Mouse (Mus musculus): ENCODE measurements around the gene Zfp846.

- peak; percentile 22; the same call in 1 of the 2 replicates for TF ChIP-seq CTCF (IDR thresholded peaks at IDR 0.05; ENCODE audit: low read depth)
- TF ChIP-seq EP300 (IDR thresholded peaks at IDR 0.05; ENCODE audit: low read depth): no peak
These were observed 61.9 kb downstream of the Zfp846 start for GRCm38 (mm10) chr9:20642896-20643466.

All from liver, embryonic 14.5 days (tissue).